Mouse (Mus musculus) hindbrain, embryonic 10.5 days (tissue): Measurements from ENCODE around the gene Prdx3. TPM values are rescaled to one million over a fixed set of nuclear protein-coding genes. Genes with fewer than 3 reads are reported as not detected.

Source experiments
- DNase-seq: peaks from one replicate; pipeline ENCODE4 v3.0.0-alpha.2; 2017; ENCODE audit warnings: low spot score
- H3K27ac ChIP-seq: fragments of 300-500 bp; sonication (generic); 2 replicates; pipeline ENCODE4 v1.5.1; 2016; ENCODE audit warnings: mild to moderate bottlenecking, moderate library complexity
- H3K27me3 ChIP-seq: fragments of 300-500 bp; sonication (generic); 2 replicates; pipeline ENCODE4 v1.6.1; 2016; ENCODE audit warnings: mild to moderate bottlenecking; ENCODE audit not compliant: poor library complexity, insufficient read depth, severe bottlenecking
- H3K36me3 ChIP-seq: fragments of 300-500 bp; sonication (generic); 2 replicates; pipeline ENCODE4 v1.6.1; 2016; ENCODE audit warnings: mild to moderate bottlenecking, moderate library complexity
- H3K4me1 ChIP-seq: fragments of 300-500 bp; sonication (generic); replicated peaks from 2 replicates; pipeline ENCODE4 v1.6.1; 2016; ENCODE audit warnings: mild to moderate bottlenecking
- H3K4me3 ChIP-seq: fragments of 300-500 bp; sonication (generic); 2 replicates; pipeline ENCODE4 v1.5.1; 2016; ENCODE audit warnings: mild to moderate bottlenecking, moderate library complexity
- H3K9me3 ChIP-seq: fragments of 300-500 bp; sonication (generic); 2 replicates; pipeline ENCODE4 v1.6.1; 2016; ENCODE audit warnings: mild to moderate bottlenecking, moderate library complexity
- whole genome bisulfite sequencing: fragments of 180-500 bp; shearing (Covaris S2); methylation state at CpG from one replicate; pipeline ENCODE4 v1.1.7; 2016; 5-methylcytosine and 5-hydroxymethylcytosine counted together
- polyA plus RNA-seq: library from polyadenylated mRNA; unstranded; fragments of >200 nt; fragmentation: Nextera tagmentation; extraction: Ambion mirVana; gene quantifications from 2 replicates; pipeline ENCODE4 v1.2.1, GENCODE M21; 2016

Prdx3 gene
- polyA plus RNA-seq, 1 experiment from 2014 or later: 108 TPM

GRCm38 (mm10) chr19:60843324-60843723 is 31.0 kb downstream of the Prdx3 start:
- DNase-seq: no peak
- no peak overlapping the region for H3K27ac ChIP-seq
- H3K36me3 ChIP-seq: peaks cover 50% of the 10 kb centered on the region
- H3K27me3 ChIP-seq: no peaks in the 10 kb centered on the region
- no peaks in the 10 kb centered on the region for H3K4me1 ChIP-seq
- H3K4me3 ChIP-seq: no peak overlapping the region
- H3K9me3 ChIP-seq: no peaks in the 10 kb centered on the region

- Histone ChIP-seq H3K4me1 (no peaks in the 10 kb centered on the region), H3K27ac (no peak overlapping the region), H3K36me3 (peaks cover 89% of the 10 kb centered on the region), H3K9me3 (no peaks in the 10 kb centered on the region), H3K27me3 (no peaks in the 10 kb centered on the region), H3K4me3 (no peak overlapping the region)
- peak; percentile 68 for DNase-seq
- 82% methylated on average over 1 of the region's 1 CpGs for WGBS
These were observed 36.6 kb downstream of the Prdx3 start for GRCm38 (mm10) chr19:60837747-60838146.

DNA sequence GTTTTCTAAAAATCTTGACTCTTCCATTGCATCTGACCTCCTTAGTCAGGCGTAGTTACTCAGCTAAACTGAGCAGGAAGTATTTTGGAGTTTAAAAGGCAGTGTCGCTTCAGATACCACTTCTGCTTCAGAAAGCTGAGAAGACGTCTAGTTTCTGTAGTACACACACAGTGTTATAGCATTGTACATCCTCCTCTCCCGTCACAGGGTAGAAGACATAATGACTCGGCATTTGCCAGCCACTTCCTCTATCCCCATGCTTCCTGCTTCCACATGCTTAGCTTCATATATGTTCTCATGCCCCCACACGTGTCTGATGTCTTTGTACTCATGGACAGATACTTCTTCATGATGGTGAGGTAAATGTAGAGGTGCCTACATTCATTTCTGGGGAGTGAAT is 55.7 kb downstream of the Prdx3 start:
- WGBS: 92% methylated on average over 6 of the region's 6 CpGs
- H3K4me3 ChIP-seq: no peak overlapping the region
- no peak overlapping the region for H3K27ac ChIP-seq
- DNase-seq: no peak
- no peaks in the 10 kb centered on the region for H3K27me3 ChIP-seq
- H3K4me1 ChIP-seq: no peaks in the 10 kb centered on the region
- peaks cover 86% of the 10 kb centered on the region for H3K36me3 ChIP-seq
- no peaks in the 10 kb centered on the region for H3K9me3 ChIP-seq

Other genes with a start within 250 kb of the Prdx3 start
- 2.0 and 2.9 TPM in 2 replicates for gene Nanos1, start 118.6 kb downstream of the Prdx3 start, polyA plus RNA-seq
- 84.5 and 146 TPM in 2 replicates for gene Eif3a, start 83.9 kb downstream of the Prdx3 start, polyA plus RNA-seq
- 27.9 and 30.8 TPM in 2 replicates for gene Fam45a, start 63.0 kb downstream of the Prdx3 start, polyA plus RNA-seq
- gene Sfxn4, start 13.1 kb downstream of the Prdx3 start, polyA plus RNA-seq: 13.8 and 16.0 TPM in 2 replicates
- 2.3 and 2.8 TPM in 2 replicates for gene Grk5, start 15.2 kb upstream of the Prdx3 start, polyA plus RNA-seq